Mouse (Mus musculus): ENCODE data around the gene Spata45. TPM values are rescaled to one million over a fixed set of nuclear protein-coding genes. Genes with fewer than 3 reads are reported as not detected.

Gene Spata45
- not detected in 2 replicates for polyA plus RNA-seq (2015; fragmentation: Nextera tagmentation; extraction: Ambion mirVana)

DNA sequence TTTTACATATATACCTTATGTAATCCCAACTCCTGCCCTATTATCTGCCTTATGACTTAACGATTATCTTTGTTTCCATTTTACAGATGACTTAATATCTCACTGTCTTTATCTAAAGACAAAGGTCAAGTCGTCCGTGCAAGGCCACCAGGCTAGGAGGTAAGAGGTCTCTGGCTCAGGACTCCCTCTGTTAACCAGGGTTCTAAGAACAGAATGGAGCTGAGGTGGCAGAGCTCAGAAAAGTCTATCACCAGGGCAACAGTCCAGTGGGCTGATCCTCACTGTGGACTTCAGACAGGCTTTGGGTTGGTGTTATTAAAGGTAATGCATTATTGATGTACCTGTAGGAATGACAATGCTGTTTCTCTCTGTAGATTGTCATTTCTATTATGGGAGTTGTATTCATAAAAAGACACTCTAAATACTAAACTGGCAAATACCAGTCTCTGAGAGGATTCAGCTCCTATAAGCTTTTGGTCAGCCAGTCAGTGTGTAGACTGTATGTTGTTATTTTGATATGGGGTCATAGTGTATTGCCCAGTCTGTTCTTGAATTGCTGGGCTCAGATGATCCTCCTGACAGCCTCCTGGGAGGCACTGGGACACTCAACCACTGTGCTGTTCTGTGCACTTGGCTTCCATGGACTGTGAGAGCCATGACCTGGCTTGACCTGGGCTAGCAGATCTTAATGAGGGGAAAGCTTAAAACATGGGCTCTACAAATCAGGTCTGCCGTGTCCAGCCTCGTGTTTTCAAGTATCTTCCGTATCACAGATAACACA is at the start of gene Spata45:
Gene Spata45 (plus strand): TSS at position 86 of the 781 bp plus-strand sequence.
- H3K9ac ChIP-seq (ENCODE audit: low read length): no peak within 1 kb of the TSS
- H3K27ac ChIP-seq (ENCODE audit: low read length): no peak within 1 kb of the TSS

DNA sequence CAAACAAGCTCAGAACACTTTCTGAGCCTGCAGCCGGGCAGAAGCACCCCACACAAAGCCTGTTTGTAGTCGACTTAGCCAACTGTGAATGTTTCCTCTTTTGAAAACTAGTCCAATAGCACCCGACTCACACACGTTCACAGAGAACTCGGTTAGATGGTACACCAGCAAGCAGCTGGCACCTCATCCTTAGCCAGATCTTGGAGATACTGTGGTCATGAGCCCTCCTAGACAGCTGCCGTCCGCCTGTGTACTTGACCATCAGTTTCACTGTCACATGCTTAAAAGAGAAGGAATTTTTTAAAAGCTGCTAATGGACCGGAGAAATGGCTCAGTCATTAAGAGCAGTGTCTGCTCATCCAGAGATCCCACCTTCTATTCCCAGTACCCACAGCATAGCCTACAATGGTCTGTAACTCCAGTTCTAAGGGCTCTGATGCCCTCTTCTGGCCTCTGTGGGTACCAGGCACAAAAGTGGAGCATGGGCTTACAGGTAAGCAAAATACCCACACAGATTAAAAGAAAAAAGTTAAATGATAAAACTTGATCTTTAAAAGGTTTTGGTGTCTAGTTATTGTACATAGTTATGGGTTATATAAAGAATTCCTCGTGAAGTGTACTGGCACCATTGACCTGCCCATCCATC is 46.9 kb upstream of the Spata45 start:
- no peak overlapping the region for H3K27ac ChIP-seq (ENCODE audit: low read length)
- H3K4me2 ChIP-seq (ENCODE audit: low read depth, low read length): no peak overlapping the region
- H3K9me3 ChIP-seq (replicated peaks; ENCODE audit: control insufficient read depth, low read length): no peaks in the 10 kb centered on the region
- H3K4me1 ChIP-seq (ENCODE audit: control insufficient read depth, insufficient read depth, low read length): no peaks in the 10 kb centered on the region
- no peak for ATAC-seq (ENCODE audit: insufficient read depth, low FRiP score)
- H3K9ac ChIP-seq (ENCODE audit: low read length): no peak overlapping the region
- no peak overlapping the region for H3K4me3 ChIP-seq (replicated peaks; ENCODE audit: low read length)
- WGBS: 84% methylated on average over 9 of the region's 9 CpGs
- H3K36me3 ChIP-seq (ENCODE audit: control insufficient read depth, insufficient read depth, low read length): no peaks in the 10 kb centered on the region
- H3K27me3 ChIP-seq (ENCODE audit: control insufficient read depth, insufficient read depth, low read length): no peaks in the 10 kb centered on the region

More for the DNA sequence above, at the start of gene Spata45:
- WGBS: 70% methylated on average over 6 of the region's 6 CpGs
- Histone ChIP-seq H3K4me2 (ENCODE audit: low read depth, low read length) (no peak within 1 kb of the TSS), H3K27me3 (ENCODE audit: control insufficient read depth, insufficient read depth, low read length) (no peaks in the 10 kb centered on the region), H3K36me3 (ENCODE audit: control insufficient read depth, insufficient read depth, low read length) (no peaks in the 10 kb centered on the region), H3K9me3 (replicated peaks; ENCODE audit: control insufficient read depth, low read length) (no peaks in the 10 kb centered on the region), H3K4me1 (ENCODE audit: control insufficient read depth, insufficient read depth, low read length) (no peaks in the 10 kb centered on the region), H3K4me3 (replicated peaks; ENCODE audit: low read length) (no peak within 1 kb of the TSS)
- ATAC-seq (ENCODE audit: insufficient read depth, low FRiP score): no peak

DNA sequence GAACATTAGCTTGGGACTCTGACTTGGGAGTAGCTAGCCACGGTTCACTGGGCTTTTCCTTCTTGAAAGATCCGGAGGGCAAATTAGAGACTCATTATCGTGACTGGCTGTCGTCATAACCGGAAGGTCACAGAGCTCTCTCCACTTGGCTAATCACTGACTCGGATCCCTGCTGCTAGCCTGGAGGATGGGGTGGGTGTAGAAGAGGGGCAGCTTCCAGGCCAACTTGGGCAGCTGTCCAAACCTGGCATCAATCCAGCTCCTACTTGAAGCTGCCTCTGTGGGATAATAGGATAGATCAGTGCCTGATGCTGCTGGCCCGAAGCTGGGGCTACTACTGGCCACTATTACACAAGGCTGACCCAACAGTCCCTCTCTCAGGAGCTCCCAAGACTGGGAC is 40.9 kb upstream of the Spata45 start:
- 0 out of 2 replicates have a peak, but pooled peaks have one; percentile 21 for ATAC-seq (ENCODE audit: insufficient read depth, low FRiP score)
- Histone ChIP-seq H3K4me3 (replicated peaks; ENCODE audit: low read length) (no peak overlapping the region), H3K4me2 (ENCODE audit: low read depth, low read length) (no peak overlapping the region), H3K9me3 (replicated peaks; ENCODE audit: control insufficient read depth, low read length) (peaks cover 5% of the 10 kb centered on the region), H3K9ac (ENCODE audit: low read length) (no peak overlapping the region), H3K36me3 (ENCODE audit: control insufficient read depth, insufficient read depth, low read length) (no peaks in the 10 kb centered on the region), H3K4me1 (ENCODE audit: control insufficient read depth, insufficient read depth, low read length) (no peaks in the 10 kb centered on the region), H3K27me3 (ENCODE audit: control insufficient read depth, insufficient read depth, low read length) (no peaks in the 10 kb centered on the region), H3K27ac (ENCODE audit: low read length) (no peak overlapping the region)
- 61% methylated on average over 7 of the region's 7 CpGs for WGBS

DNA sequence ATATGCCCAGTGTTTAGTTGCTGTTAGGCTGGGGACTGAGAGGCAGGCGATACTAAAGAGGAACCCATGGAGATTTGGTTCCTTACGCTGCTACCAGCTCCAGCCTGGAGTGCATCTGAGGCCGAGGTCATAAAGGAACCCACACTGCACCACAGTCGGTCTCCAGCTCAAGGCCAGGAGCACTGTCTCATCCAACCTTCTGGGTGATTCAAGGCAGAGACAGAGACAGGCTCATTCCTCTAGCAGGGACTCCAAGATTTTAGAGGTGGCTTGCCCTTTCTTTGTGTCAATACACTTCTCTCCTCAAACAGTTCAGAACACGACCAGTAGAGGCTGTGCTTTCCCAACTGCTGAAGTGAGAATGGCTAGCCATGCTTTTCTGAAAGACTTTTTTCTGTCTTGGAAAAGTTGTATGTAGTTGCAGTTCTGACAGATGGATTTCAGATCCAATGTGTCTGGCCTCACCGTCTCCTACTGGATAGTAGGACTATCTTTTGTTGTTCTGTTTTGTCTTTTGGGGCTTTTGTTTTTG is 40.0 kb upstream of the Spata45 start:
- Histone ChIP-seq H3K9ac (ENCODE audit: low read length) (no peak overlapping the region), H3K4me2 (ENCODE audit: low read depth, low read length) (no peak overlapping the region), H3K27ac (ENCODE audit: low read length) (no peak overlapping the region), H3K4me1 (ENCODE audit: control insufficient read depth, insufficient read depth, low read length) (no peaks in the 10 kb centered on the region), H3K4me3 (replicated peaks; ENCODE audit: low read length) (no peak overlapping the region), H3K9me3 (replicated peaks; ENCODE audit: control insufficient read depth, low read length) (peaks cover 5% of the 10 kb centered on the region), H3K27me3 (ENCODE audit: control insufficient read depth, insufficient read depth, low read length) (no peaks in the 10 kb centered on the region), H3K36me3 (ENCODE audit: control insufficient read depth, insufficient read depth, low read length) (no peaks in the 10 kb centered on the region)
- ATAC-seq (ENCODE audit: insufficient read depth, low FRiP score): no peak
- WGBS: 68% methylated on average over 6 of the region's 6 CpGs

DNA sequence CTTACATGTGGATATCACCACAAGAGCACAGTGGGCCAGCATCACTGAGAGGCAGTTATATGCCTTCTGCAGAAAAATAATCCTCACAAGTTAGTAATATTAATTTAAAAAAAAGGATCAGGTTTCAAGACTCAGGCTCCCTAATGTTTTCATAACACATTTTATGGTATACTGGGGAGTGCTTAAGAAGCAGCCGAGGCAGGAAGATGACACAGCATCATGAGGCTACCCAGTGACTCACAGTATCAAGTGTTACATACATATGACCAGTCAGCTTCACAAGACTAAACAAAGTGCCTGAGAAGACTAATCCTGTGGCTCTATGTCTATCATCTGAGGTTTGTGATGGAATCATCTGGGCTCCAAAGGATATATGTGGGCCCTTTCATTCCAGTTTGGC is 38.4 kb upstream of the Spata45 start:
- WGBS: 73% methylated on average over 1 of the region's 1 CpGs
- Histone ChIP-seq H3K27ac (ENCODE audit: low read length) (no peak overlapping the region), H3K4me3 (replicated peaks; ENCODE audit: low read length) (no peak overlapping the region), H3K4me1 (ENCODE audit: control insufficient read depth, insufficient read depth, low read length) (no peaks in the 10 kb centered on the region), H3K36me3 (ENCODE audit: control insufficient read depth, insufficient read depth, low read length) (no peaks in the 10 kb centered on the region), H3K9me3 (replicated peaks; ENCODE audit: control insufficient read depth, low read length) (peaks cover 5% of the 10 kb centered on the region), H3K4me2 (ENCODE audit: low read depth, low read length) (no peak overlapping the region), H3K27me3 (ENCODE audit: control insufficient read depth, insufficient read depth, low read length) (no peaks in the 10 kb centered on the region), H3K9ac (ENCODE audit: low read length) (no peak overlapping the region)
- ATAC-seq (ENCODE audit: insufficient read depth, low FRiP score): no peak

DNA sequence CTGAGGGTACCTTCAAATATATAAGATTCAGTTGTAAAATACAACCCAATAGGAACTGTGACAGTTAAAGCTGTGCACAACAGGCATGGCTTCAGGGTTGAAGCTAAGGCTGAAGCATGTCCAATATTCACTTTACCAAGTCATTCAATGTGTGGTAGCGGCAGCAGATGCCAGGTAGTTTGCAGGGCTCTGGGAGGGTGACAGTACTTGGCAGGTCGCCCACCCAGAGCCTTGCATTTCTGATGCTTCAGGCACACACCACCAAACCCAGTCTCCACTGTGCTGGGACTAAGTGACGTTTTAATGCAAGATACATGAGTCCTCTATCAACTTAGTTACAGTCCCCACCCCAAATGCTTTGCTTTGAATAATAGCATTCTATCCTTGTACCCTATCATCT is 35.8 kb upstream of the Spata45 start:
- ATAC-seq (ENCODE audit: insufficient read depth, low FRiP score): no peak
- no peaks in the 10 kb centered on the region for H3K4me1 ChIP-seq (ENCODE audit: control insufficient read depth, insufficient read depth, low read length)
- no peak overlapping the region for H3K9ac ChIP-seq (ENCODE audit: low read length)
- no peak overlapping the region for H3K4me3 ChIP-seq (replicated peaks; ENCODE audit: low read length)
- no peak overlapping the region for H3K27ac ChIP-seq (ENCODE audit: low read length)
- no peaks in the 10 kb centered on the region for H3K27me3 ChIP-seq (ENCODE audit: control insufficient read depth, insufficient read depth, low read length)
- 77% methylated on average over 3 of the region's 3 CpGs for WGBS
- H3K9me3 ChIP-seq (replicated peaks; ENCODE audit: control insufficient read depth, low read length): peaks cover 5% of the 10 kb centered on the region
- H3K36me3 ChIP-seq (ENCODE audit: control insufficient read depth, insufficient read depth, low read length): no peaks in the 10 kb centered on the region
- no peak overlapping the region for H3K4me2 ChIP-seq (ENCODE audit: low read depth, low read length)

DNA sequence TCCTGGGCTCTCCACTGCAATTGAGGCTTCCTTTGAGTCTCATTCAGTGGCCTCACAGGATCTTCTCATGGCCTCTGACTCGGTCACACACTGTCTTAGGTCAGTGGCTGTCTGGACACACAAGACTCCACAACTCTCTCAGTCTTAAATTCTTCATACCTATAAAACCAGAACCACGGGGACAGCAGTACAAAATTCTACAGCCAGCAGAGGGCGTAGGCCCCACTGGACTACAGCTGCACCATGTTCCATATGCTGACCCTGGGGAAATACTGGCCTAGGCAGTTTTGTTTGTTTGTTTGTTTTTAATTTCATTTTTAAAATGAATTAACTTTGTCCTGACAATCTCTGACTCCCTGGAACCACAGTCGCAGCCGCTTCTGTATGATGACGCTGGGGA is 34.2 kb upstream of the Spata45 start:
- H3K4me2 ChIP-seq (ENCODE audit: low read depth, low read length): no peak overlapping the region
- H3K27ac ChIP-seq (ENCODE audit: low read length): no peak overlapping the region
- H3K36me3 ChIP-seq (ENCODE audit: control insufficient read depth, insufficient read depth, low read length): no peaks in the 10 kb centered on the region
- H3K4me3 ChIP-seq (replicated peaks; ENCODE audit: low read length): no peak overlapping the region
- H3K4me1 ChIP-seq (ENCODE audit: control insufficient read depth, insufficient read depth, low read length): no peaks in the 10 kb centered on the region
- peaks cover 5% of the 10 kb centered on the region for H3K9me3 ChIP-seq (replicated peaks; ENCODE audit: control insufficient read depth, low read length)
- WGBS: 60% methylated on average over 6 of the region's 6 CpGs
- H3K9ac ChIP-seq (ENCODE audit: low read length): no peak overlapping the region
- no peak for ATAC-seq (ENCODE audit: insufficient read depth, low FRiP score)
- H3K27me3 ChIP-seq (ENCODE audit: control insufficient read depth, insufficient read depth, low read length): no peaks in the 10 kb centered on the region

DNA sequence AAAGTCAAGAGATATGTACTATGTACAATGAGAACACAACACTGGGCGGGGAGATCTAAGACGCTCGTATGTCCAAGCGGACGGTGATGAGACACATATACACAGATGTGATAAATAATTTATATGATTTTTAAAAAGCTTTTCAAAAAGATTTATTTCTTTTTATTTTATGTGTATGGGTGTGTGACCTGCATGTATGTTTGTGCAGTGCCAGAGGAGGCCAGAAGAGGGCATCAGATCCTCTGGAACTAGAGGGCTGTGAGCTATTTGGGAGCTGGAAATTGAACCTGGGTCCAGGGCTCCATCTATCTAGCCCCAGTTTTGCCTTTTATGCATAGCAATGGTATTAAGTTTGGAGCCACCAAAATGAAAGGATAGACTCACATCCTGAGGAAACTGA is 27.7 kb upstream of the Spata45 start:
- H3K9me3 ChIP-seq (replicated peaks; ENCODE audit: control insufficient read depth, low read length): no peaks in the 10 kb centered on the region
- H3K9ac ChIP-seq (ENCODE audit: low read length): no peak overlapping the region
- no peaks in the 10 kb centered on the region for H3K27me3 ChIP-seq (ENCODE audit: control insufficient read depth, insufficient read depth, low read length)
- H3K27ac ChIP-seq (ENCODE audit: low read length): no peak overlapping the region
- no peak for ATAC-seq (ENCODE audit: insufficient read depth, low FRiP score)
- no peaks in the 10 kb centered on the region for H3K4me1 ChIP-seq (ENCODE audit: control insufficient read depth, insufficient read depth, low read length)
- H3K4me3 ChIP-seq (replicated peaks; ENCODE audit: low read length): no peak overlapping the region
- WGBS: 95% methylated on average over 5 of the region's 5 CpGs
- H3K4me2 ChIP-seq (ENCODE audit: low read depth, low read length): no peak overlapping the region
- H3K36me3 ChIP-seq (ENCODE audit: control insufficient read depth, insufficient read depth, low read length): peaks cover 11% of the 10 kb centered on the region

DNA sequence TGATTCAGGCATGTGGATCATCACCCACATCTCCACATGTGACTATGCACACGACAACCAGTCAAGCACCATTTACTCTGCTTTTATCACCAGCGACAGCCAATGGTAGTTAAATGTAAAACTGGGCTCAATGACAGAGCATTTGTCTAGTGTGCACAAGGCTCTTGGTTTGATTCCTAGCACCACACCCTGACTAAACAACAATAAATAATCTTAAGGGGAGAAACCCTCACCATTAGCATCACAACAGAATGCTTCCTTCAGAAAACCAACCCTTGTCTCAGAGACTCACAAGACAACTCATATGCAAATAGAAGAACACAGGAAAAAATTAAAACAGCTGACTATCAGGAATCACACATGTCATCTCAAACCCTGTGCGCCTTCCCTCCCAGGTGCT is 22.2 kb upstream of the Spata45 start:
- Histone ChIP-seq H3K4me3 (replicated peaks; ENCODE audit: low read length) (no peak overlapping the region), H3K27me3 (ENCODE audit: control insufficient read depth, insufficient read depth, low read length) (no peaks in the 10 kb centered on the region), H3K27ac (ENCODE audit: low read length) (no peak overlapping the region), H3K4me2 (ENCODE audit: low read depth, low read length) (no peak overlapping the region), H3K9ac (ENCODE audit: low read length) (no peak overlapping the region), H3K9me3 (replicated peaks; ENCODE audit: control insufficient read depth, low read length) (no peaks in the 10 kb centered on the region), H3K4me1 (ENCODE audit: control insufficient read depth, insufficient read depth, low read length) (no peaks in the 10 kb centered on the region), H3K36me3 (ENCODE audit: control insufficient read depth, insufficient read depth, low read length) (0 out of 2 replicates have a peak, but pooled peaks cover 5% of the 10 kb centered on the region)
- WGBS: 91% methylated on average over 3 of the region's 3 CpGs
- ATAC-seq (ENCODE audit: insufficient read depth, low FRiP score): no peak
